Mouse (Mus musculus) hindbrain, embryonic 10.5 days (tissue): ENCODE data around the gene Kif22. TPM values are rescaled to one million over a fixed set of nuclear protein-coding genes. Genes with fewer than 3 reads are reported as not detected.
A peak's percentile ranks its signal among the peaks of the same experiment; 100 is the strongest.

Experiments
- DNase-seq: peaks from one replicate; pipeline ENCODE4 v3.0.0-alpha.2; 2017; ENCODE audit warnings: low spot score
- H3K27ac ChIP-seq: fragments of 300-500 bp; sonication (generic); 2 replicates; pipeline ENCODE4 v1.5.1; 2016; ENCODE audit warnings: mild to moderate bottlenecking, moderate library complexity
- H3K27me3 ChIP-seq: fragments of 300-500 bp; sonication (generic); 2 replicates; pipeline ENCODE4 v1.6.1; 2016; ENCODE audit warnings: mild to moderate bottlenecking; ENCODE audit not compliant: poor library complexity, insufficient read depth, severe bottlenecking
- H3K36me3 ChIP-seq: fragments of 300-500 bp; sonication (generic); 2 replicates; pipeline ENCODE4 v1.6.1; 2016; ENCODE audit warnings: mild to moderate bottlenecking, moderate library complexity
- H3K4me1 ChIP-seq: fragments of 300-500 bp; sonication (generic); replicated peaks from 2 replicates; pipeline ENCODE4 v1.6.1; 2016; ENCODE audit warnings: mild to moderate bottlenecking
- H3K4me3 ChIP-seq: fragments of 300-500 bp; sonication (generic); 2 replicates; pipeline ENCODE4 v1.5.1; 2016; ENCODE audit warnings: mild to moderate bottlenecking, moderate library complexity
- H3K9me3 ChIP-seq: fragments of 300-500 bp; sonication (generic); 2 replicates; pipeline ENCODE4 v1.6.1; 2016; ENCODE audit warnings: mild to moderate bottlenecking, moderate library complexity
- WGBS: fragments of 180-500 bp; shearing (Covaris S2); methylation state at CpG from one replicate; pipeline ENCODE4 v1.1.7; 2016; 5-methylcytosine and 5-hydroxymethylcytosine counted together
- polyA plus RNA-seq: library from polyadenylated mRNA; unstranded; fragments of >200 nt; fragmentation: Nextera tagmentation; extraction: Ambion mirVana; gene quantifications from 2 replicates; pipeline ENCODE4 v1.2.1, GENCODE M21; 2016

The Kif22 gene
- polyA plus RNA-seq, 1 experiment from 2014 or later = 161 TPM

DNA sequence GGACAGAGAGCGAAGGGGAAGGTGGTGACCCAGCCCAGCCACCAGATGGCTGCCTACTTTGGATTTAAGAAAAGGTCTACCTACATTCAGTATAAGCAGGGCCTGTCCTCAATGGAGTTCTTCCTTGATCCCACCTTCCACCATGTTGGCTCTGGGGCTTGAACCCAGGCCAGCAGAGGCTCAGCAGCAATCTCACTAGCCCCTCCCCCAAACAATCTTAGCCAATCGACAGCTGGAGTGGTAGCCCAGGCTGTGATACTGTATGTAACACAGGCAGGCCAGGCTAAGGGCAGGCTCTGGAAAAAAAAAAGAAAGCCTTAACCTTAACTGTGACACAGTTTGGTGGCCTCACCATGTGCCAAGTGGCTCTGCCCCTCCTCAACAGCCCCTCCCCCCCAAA, 30.6 kb downstream of the Kif22 start:
- no peak for DNase-seq
- H3K36me3 ChIP-seq = peaks cover 46% of the 10 kb centered on the region
- peaks cover 50% of the 10 kb centered on the region for H3K4me1 ChIP-seq
- WGBS = 85% methylated on average over 2 of the region's 2 CpGs
- H3K27ac ChIP-seq = peak overlapping the region; percentile 45; the same call in 1 of the 2 replicates
- H3K4me3 ChIP-seq = no peak overlapping the region
- H3K27me3 ChIP-seq = no peaks in the 10 kb centered on the region
- H3K9me3 ChIP-seq = no peaks in the 10 kb centered on the region

DNA sequence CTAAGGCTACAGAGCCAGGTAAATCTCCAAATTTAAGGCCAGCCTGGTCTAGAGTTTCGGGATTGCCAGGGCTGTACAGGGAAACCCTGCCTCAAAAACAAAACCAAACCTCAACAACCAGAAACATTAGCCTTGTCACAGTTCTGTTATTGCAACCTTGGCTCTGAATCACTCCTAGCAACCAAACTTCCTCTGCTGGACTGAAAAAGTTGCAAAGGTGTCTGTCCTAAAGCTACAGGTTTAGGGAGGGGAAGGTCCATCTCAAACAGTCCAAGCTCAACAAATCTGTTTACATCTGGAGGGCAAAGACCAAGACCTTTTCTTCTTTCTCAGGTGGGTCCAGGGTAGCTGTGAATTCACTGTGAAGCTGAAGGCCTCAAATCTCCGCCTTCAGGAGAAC, 31.2 kb downstream of the Kif22 start:
- H3K4me1 ChIP-seq = peaks cover 44% of the 10 kb centered on the region
- H3K27me3 ChIP-seq = no peaks in the 10 kb centered on the region
- no peak overlapping the region for H3K4me3 ChIP-seq
- no peaks in the 10 kb centered on the region for H3K9me3 ChIP-seq
- DNase-seq = no peak
- H3K36me3 ChIP-seq = peaks cover 46% of the 10 kb centered on the region
- 88% methylated on average over 2 of the region's 2 CpGs for WGBS
- H3K27ac ChIP-seq = 0 out of 2 replicates have a peak overlapping the region, but pooled peaks have one; percentile 45

DNA sequence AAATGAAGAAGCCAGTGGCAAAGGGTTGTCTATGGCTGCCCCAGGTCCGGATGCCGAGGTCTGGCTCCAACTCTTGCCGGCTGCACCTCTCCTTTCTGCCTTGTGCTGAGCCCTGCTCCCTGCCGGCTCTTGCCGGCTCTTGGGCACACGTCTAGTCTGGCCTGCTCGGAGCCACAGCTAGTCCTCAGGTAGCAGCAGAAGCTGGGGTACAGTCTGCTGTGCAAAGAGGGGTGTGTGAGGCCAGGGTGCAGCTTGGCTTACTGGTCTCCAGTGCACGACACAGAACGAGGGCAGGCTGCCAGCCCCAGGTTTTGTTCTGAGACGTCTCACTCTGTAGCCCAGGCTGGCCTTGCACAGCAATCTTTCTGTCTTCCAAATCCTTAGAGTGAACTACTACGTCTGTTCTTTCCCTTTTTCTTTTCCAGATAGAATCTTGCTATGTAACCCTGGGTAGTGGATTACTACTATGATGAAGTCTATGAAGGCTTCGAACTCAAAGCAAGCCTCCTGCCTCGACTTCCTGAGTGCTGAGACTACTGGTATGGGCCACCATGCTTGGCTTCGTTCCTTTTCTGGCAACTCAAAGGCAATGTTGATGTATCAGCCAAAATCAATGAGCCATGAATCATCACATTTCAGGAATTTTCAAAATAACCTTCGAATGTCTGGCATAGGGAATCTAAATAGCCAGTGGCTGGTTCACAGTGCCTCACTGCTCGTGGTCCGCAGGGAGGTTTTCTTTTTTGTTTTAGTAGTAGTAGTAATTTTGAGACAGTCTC, 32.8 kb downstream of the Kif22 start:
- H3K4me1 ChIP-seq = peaks cover 28% of the 10 kb centered on the region
- no peak for DNase-seq
- 85% methylated on average over 17 of the region's 17 CpGs for WGBS
- H3K36me3 ChIP-seq = peaks cover 32% of the 10 kb centered on the region
- no peak overlapping the region for H3K4me3 ChIP-seq
- no peaks in the 10 kb centered on the region for H3K9me3 ChIP-seq
- peak overlapping the region; percentile 76 for H3K27ac ChIP-seq
- H3K27me3 ChIP-seq = no peaks in the 10 kb centered on the region

DNA sequence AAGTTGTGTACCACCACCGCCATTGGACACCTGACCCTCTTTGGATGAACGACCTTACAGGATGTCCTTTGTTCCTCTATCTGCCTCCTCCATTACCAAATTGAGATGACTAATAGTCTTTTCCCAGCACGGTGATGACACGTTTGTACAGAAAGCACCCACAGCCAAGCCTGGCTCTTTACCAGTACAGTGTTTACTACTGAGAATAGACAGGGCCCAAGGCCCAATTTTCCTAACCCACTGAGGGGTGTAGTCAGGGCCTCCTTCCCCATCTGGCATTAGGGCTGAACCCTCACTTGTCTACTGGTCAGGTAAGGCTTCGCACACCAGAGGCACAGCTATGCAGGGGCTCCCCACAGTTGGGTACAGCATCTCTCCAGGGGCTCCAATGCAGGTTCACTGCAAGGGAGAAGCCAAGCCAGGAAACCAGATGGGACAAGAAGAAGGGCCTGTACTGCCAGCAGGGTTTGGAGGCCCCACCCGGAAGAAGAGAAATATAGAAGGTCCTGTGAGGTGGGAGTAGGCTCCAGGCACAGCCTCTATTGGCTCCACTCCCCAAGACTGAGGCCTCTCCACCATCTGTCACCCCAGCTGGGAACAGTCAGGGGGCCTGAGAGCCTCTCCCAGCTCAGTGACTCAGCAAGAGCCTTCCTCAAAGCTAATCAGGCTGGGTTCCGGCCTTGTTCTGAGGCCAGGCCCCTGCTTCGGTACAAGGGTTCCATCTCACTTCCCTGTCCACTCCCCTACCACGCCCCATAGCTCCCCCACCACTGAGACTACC, 33.8 kb downstream of the Kif22 start:
- 69% methylated on average over 9 of the region's 9 CpGs for WGBS
- Histone ChIP-seq H3K4me1 (peaks cover 22% of the 10 kb centered on the region), H3K27me3 (no peaks in the 10 kb centered on the region), H3K9me3 (no peaks in the 10 kb centered on the region), H3K27ac (peak overlapping the region; percentile 76), H3K36me3 (peaks cover 21% of the 10 kb centered on the region), H3K4me3 (no peak overlapping the region)
- DNase-seq = peak; percentile 30

DNA sequence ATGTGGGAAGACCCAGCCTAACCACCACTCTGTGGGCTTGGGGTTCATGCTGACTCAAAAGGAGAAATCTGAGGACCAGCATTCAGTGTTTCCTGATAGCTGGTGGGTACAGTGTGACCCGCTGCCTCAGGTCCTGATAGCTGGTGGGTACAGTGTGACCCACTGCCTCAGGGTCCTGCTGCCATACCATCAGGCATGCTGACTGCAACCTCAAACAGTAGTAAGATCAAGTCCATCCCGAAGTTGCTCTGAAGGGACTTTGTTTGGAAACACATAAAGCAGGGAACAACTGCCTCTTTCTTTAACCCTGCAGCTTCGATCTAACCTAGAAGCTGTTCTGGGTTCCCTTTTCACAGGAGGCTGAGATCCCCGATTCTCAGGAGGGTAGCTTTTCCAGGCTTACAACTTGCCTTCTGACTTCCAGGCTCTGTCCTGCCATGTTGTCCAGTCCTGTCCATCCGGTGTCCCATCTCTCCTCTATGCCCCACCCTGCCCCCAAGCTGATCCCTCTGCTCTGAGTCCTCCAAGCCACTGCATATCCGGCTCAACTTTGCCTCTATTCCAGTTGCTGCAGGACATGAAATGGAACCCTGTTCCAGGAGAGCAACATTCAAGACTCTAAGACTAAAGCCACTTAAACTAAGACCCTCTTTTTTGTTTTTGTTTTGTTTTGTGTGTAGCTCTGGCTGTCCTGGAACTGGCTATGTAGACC, 34.8 kb downstream of the Kif22 start:
- WGBS = 86% methylated on average over 6 of the region's 6 CpGs
- H3K27ac ChIP-seq = peak overlapping the region; percentile 40; the same call in 1 of the 2 replicates
- no peak overlapping the region for H3K4me3 ChIP-seq
- H3K9me3 ChIP-seq = no peaks in the 10 kb centered on the region
- H3K36me3 ChIP-seq = peaks cover 11% of the 10 kb centered on the region
- DNase-seq = no peak
- H3K4me1 ChIP-seq = peaks cover 17% of the 10 kb centered on the region
- no peaks in the 10 kb centered on the region for H3K27me3 ChIP-seq

DNA sequence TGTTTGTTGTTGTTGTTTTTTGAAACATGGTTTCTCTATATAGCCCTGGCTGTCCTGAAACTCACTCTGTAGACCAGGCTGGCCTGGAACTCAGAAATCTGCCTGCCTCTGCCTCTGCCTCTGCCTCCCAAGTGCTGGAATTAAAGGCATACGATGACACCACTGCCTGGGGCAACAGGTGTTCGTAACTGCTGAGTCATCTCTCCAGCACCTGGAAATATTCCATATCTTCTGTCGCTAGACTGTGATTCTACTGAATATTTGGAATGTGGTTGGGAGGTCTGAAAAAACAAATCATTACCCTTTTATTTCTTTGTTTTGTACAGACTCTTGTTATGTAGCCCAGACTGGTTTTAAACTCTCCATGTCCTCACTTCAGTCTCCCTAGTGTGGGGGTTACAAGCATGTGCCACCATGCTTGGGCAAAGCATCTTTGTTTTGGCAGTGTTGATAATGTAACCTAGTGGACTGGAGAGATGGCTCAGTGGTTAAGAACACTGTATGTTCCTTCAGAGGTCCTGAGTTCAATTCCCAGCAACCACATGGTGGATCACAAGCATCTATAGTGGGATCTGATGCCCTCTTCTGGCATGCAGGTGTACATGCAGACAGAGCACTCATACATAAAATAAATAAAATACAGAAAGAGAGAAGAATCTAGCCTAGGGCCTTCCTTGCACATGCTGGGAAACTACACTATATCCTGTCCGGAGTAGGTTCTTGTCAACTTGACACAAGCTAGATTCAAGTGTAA, 38.0 kb downstream of the Kif22 start:
- DNase-seq = no peak
- 92% methylated on average over 4 of the region's 4 CpGs for WGBS
- Histone ChIP-seq H3K4me1 (peaks cover 11% of the 10 kb centered on the region), H3K9me3 (no peaks in the 10 kb centered on the region), H3K36me3 (no peaks in the 10 kb centered on the region), H3K4me3 (no peak overlapping the region), H3K27ac (no peak overlapping the region), H3K27me3 (no peaks in the 10 kb centered on the region)

DNA sequence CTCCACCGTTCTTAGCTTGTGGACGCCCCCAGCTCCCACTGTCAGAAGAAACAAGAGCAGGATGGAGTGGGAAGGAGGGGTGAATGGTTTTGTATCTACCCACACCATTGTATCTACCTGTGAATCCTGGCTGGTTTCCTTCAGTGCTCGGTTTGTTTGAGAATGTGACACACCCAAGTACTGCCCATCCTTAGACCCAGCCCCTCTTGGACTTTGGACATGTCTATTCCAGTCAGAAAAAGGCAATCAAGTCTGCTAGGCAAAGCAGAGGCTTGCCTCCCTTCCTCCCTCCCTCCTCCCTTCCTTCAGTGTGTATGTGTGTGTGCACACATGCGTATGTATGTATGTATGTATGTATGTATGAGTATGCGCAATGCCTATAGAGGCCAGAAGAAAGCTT, 38.7 kb downstream of the Kif22 start:
- WGBS = 85% methylated on average over 5 of the region's 5 CpGs

DNA sequence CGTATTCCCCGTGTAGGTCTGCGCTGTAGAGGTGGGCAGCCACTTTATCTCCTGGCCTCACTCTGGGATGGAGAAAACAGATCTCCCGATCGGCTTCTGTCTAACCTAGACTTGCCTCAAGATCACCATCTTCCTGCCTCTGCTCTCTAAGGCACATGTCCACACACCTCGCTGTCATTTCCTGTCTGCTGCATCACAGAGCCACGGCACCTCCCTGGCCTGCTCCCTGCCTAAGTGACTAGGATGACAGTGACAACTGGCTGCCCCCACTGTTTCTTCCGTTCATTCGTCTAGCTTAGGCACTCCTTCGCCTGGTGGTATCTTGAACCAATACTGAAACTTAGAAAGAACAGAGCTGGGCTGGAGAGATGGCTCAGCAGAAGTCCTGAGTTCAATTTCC, 42.7 kb downstream of the Kif22 start:
- peaks cover 4% of the 10 kb centered on the region; the same call in 1 of the 2 replicates for H3K9me3 ChIP-seq
- no peak overlapping the region for H3K27ac ChIP-seq
- H3K4me3 ChIP-seq = no peak overlapping the region
- H3K27me3 ChIP-seq = no peaks in the 10 kb centered on the region
- no peak for DNase-seq
- no peaks in the 10 kb centered on the region for H3K4me1 ChIP-seq
- H3K36me3 ChIP-seq = peaks cover 5% of the 10 kb centered on the region; the same call in 1 of the 2 replicates
- 85% methylated on average over 10 of the region's 10 CpGs for WGBS

More for the DNA sequence above, 38.7 kb downstream of the Kif22 start:
- Histone ChIP-seq H3K27ac (no peak overlapping the region), H3K4me1 (peaks cover 5% of the 10 kb centered on the region), H3K4me3 (no peak overlapping the region), H3K36me3 (no peaks in the 10 kb centered on the region), H3K9me3 (no peaks in the 10 kb centered on the region), H3K27me3 (no peaks in the 10 kb centered on the region)
- no peak for DNase-seq

DNA sequence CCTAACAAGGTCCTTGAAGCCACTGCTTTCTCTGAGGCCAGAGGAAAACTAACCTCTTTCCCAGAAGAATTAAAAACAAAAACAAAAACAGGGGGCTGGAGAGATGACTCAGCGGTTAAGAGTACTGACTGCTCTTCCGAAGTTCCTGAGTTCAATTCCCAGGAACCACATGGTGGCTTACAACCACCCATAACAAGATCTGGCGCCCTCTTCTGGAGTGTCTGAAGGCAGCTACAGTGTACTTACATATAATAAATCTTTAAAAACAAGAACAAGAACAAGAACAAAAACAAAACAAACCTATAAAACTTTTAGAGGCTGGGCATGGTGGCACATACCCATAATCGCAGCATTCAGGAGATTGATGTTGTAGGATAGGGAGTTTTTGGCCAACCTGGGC, 45.8 kb downstream of the Kif22 start:
- Histone ChIP-seq H3K9me3 (peaks cover 4% of the 10 kb centered on the region; the same call in 1 of the 2 replicates), H3K36me3 (peaks cover 5% of the 10 kb centered on the region; the same call in 1 of the 2 replicates), H3K27me3 (no peaks in the 10 kb centered on the region), H3K27ac (no peak overlapping the region), H3K4me1 (peaks cover 11% of the 10 kb centered on the region), H3K4me3 (no peak overlapping the region)
- no peak for DNase-seq
- 76% methylated on average over 4 of the region's 4 CpGs for WGBS

DNA sequence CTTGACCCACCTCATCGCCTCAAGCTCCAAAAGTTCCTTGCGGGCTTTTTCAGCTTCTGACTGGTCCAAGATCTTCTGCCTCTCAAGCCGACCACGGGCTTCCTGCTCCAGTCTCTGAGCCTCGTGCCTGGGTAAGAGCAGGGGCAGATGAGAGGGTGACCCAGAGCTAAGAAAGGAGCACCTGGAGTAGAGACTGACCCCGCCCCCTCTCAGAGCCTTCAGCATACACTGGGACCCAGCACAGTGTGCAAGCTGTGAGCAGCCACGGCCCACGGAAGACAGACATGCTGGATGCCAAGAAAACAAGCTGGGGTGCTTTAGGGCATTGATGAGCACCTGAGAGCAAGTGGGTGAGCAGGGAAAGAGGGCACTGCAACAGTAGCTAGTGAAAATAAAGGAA, 53.5 kb downstream of the Kif22 start:
- 77% methylated on average over 8 of the region's 8 CpGs for WGBS
- H3K9me3 ChIP-seq = no peaks in the 10 kb centered on the region
- no peaks in the 10 kb centered on the region for H3K36me3 ChIP-seq
- H3K27me3 ChIP-seq = no peaks in the 10 kb centered on the region
- H3K4me1 ChIP-seq = peaks cover 16% of the 10 kb centered on the region
- no peak overlapping the region for H3K4me3 ChIP-seq
- DNase-seq = no peak
- H3K27ac ChIP-seq = no peak overlapping the region

DNA sequence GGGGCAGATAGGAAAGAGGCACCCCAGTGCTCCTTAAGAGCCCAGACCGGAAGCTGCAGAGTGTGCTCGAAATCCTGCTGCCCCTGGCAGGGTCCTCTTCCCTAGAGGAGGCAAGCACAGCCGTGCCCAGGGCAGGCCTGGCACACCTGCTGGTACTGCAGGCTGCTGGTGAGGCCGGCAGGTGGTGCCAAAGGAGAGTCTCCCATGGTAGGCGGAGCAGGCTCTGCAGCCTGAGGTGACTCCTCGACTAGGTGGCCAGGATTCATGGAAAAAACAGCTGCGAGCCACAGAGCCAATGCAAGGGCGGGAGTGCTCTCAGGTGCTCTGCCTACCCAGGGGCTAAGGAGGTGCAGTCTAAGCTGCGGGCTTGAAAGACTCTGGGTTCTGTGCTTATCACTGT, 56.0 kb downstream of the Kif22 start:
- no peak for DNase-seq
- no peaks in the 10 kb centered on the region for H3K9me3 ChIP-seq
- 47% methylated on average over 9 of the region's 9 CpGs for WGBS
- H3K4me3 ChIP-seq = no peak overlapping the region
- no peak overlapping the region for H3K27ac ChIP-seq
- peaks cover 2% of the 10 kb centered on the region; the same call in 1 of the 2 replicates for H3K36me3 ChIP-seq
- no peaks in the 10 kb centered on the region for H3K27me3 ChIP-seq
- H3K4me1 ChIP-seq = peaks cover 5% of the 10 kb centered on the region; the same call in 1 of the 2 replicates
